Mouse (Mus musculus) lung, postnatal 0 days (tissue): ENCODE data around the gene Zswim1. TPM values are rescaled to one million over a fixed set of nuclear protein-coding genes. Genes with fewer than 3 reads are reported as not detected.

Experiments used
- ATAC-seq: fragments of 200-750 bp; cut with Nextera tagmentation; 2 replicates; pipeline ENCODE4 v1.8.0; 2017; ENCODE audit warnings: moderate library complexity
- DNase-seq: peaks from one replicate; pipeline ENCODE4 v3.0.0-alpha.2; 2016; ENCODE audit warnings: low spot score
- H3K27ac ChIP-seq: fragments of 300-500 bp; sonication (generic); 2 replicates; pipeline ENCODE4 v1.5.1; 2014; ENCODE audit warnings: antibody characterized with exemption, mild to moderate bottlenecking, low read length, mixed read lengths
- H3K27me3 ChIP-seq: fragments of 300-500 bp; sonication (generic); replicated peaks from 2 replicates; pipeline ENCODE4 v1.6.1; 2014; ENCODE audit warnings: low read length, mixed read lengths; ENCODE audit not compliant: insufficient read depth
- H3K36me3 ChIP-seq: fragments of 300-500 bp; sonication (generic); 2 replicates; pipeline ENCODE4 v1.6.1; 2014; ENCODE audit warnings: low read length, mixed read lengths; ENCODE audit not compliant: insufficient read depth
- H3K4me1 ChIP-seq: fragments of 300-500 bp; sonication (generic); 2 replicates; pipeline ENCODE4 v1.6.1; 2014; ENCODE audit warnings: antibody characterized with exemption, low read depth, low read length, mixed read lengths; ENCODE audit not compliant: insufficient read depth
- H3K4me2 ChIP-seq: fragments of 300-500 bp; sonication (generic); replicated peaks from 2 replicates; pipeline ENCODE4 v1.6.1; 2014; ENCODE audit warnings: low read depth, mild to moderate bottlenecking, low read length, moderate library complexity, mixed read lengths
- H3K4me3 ChIP-seq: fragments of 300-500 bp; sonication (generic); 2 replicates; pipeline ENCODE4 v1.5.1; 2014; ENCODE audit warnings: low read depth, low read length
- H3K9ac ChIP-seq: fragments of 300-500 bp; sonication (generic); replicated peaks from 2 replicates; pipeline ENCODE4 v1.6.1; 2014; ENCODE audit warnings: low read depth, mild to moderate bottlenecking
- H3K9me3 ChIP-seq: fragments of 300-500 bp; sonication (generic); 2 replicates; pipeline ENCODE4 v1.6.1; 2016; ENCODE audit warnings: low read length, mixed read lengths
- CTCF ChIP-seq: IDR thresholded peaks from 2 replicates; pipeline ENCODE4 v1.5.1; 2016; ENCODE audit warnings: antibody characterized with exemption, mild to moderate bottlenecking
- EP300 ChIP-seq: IDR thresholded peaks from 2 replicates; pipeline ENCODE4 v1.6.1; 2016; ENCODE audit warnings: antibody characterized with exemption, mild to moderate bottlenecking, control low read depth
- WGBS: fragments of 180-500 bp; shearing (Covaris S2); extraction: QIAGEN DNeasy Blood & Tissue Kit; methylation state at CpG from one replicate; pipeline ENCODE4 v1.1.7; 2014; 5-methylcytosine and 5-hydroxymethylcytosine counted together
- polyA plus RNA-seq: library from polyadenylated mRNA; unstranded; fragments of >200 nt; fragmentation: Nextera tagmentation; extraction: Ambion mirVana; gene quantifications from 2 replicates; pipeline ENCODE4 v1.2.1, GENCODE M21; 2015

Zswim1 gene
- polyA plus RNA-seq, 1 experiment from 2014 or later: 8.1 TPM

DNA sequence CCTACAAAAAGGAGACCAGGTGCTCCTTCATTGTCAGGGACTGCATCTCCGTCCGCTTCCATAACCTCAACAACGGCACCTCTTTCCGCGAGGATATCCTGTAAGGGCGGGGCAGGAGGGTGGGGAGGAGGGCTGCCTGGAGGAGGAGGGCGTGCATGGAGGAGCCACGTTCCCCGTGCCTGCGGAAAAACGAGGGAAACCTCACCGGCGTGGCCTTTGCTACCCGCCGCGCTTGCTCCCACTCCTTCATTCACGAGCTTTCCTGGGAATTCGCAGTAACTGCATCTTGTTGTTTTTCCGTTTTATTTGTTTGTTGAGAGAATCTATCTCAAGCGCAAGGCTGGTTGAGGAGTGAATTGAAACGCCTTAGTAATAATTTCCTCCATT lies 17.2 kb upstream of the Zswim1 start:
- Histone ChIP-seq H3K4me1 (peaks cover 4% of the 10 kb centered on the region; the same call in 1 of the 2 replicates), H3K4me3 (peak overlapping the region; percentile 79), H3K27ac (peak overlapping the region; percentile 78), H3K27me3 (no peaks in the 10 kb centered on the region), H3K4me2 (peak overlapping the region; percentile 58), H3K9ac (peak overlapping the region; percentile 56), H3K36me3 (no peaks in the 10 kb centered on the region), H3K9me3 (no peaks in the 10 kb centered on the region)
- TF ChIP-seq CTCF (no peak), EP300 (no peak)
- DNase-seq (no peak), ATAC-seq (peak; percentile 61)
- 2% methylated on average over 21 of the region's 21 CpGs for WGBS

DNA sequence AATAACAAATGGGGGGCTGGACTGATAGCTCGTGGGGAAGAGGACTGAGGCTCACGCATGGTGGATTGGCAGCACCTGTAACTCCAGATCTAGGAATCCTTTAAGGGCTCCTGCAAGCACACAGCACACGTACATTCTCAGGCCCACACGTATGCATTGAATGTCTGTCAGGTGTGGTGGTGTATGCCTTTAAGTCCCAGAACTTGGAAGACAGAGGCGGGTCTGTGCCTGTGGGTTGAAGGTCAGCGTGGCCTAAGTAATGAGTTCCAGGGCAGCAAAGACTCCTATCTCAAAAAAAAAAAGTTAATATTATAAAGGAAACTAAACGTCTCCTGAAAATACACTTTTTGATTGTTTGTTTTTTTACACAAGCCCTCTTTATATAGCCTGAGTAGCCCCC lies 15.9 kb upstream of the Zswim1 start:
- Histone ChIP-seq H3K9me3 (no peaks in the 10 kb centered on the region), H3K27ac (no peak overlapping the region), H3K27me3 (no peaks in the 10 kb centered on the region), H3K4me1 (peaks cover 4% of the 10 kb centered on the region; the same call in 1 of the 2 replicates), H3K4me3 (no peak overlapping the region), H3K9ac (no peak overlapping the region), H3K36me3 (no peaks in the 10 kb centered on the region), H3K4me2 (no peak overlapping the region)
- DNase-seq (no peak), ATAC-seq (no peak)
- TF ChIP-seq CTCF (no peak), EP300 (no peak)
- WGBS: 68% methylated on average over 7 of the region's 7 CpGs

GRCm38 (mm10) chr2:164813557-164813956 lies 8.9 kb upstream of the Zswim1 start:
- Histone ChIP-seq H3K4me1 (no peaks in the 10 kb centered on the region), H3K4me3 (no peak overlapping the region), H3K27me3 (no peaks in the 10 kb centered on the region), H3K27ac (no peak overlapping the region), H3K9ac (no peak overlapping the region), H3K36me3 (no peaks in the 10 kb centered on the region), H3K4me2 (no peak overlapping the region), H3K9me3 (no peaks in the 10 kb centered on the region)
- no peak for ATAC-seq
- WGBS: 48% methylated on average over 2 of the region's 2 CpGs
- TF ChIP-seq CTCF (no peak), EP300 (no peak)
- no peak for DNase-seq

- no peak overlapping the region for H3K27ac ChIP-seq
- WGBS: 83% methylated on average over 5 of the region's 5 CpGs
- no peak for DNase-seq
Observed at GRCm38 (mm10) chr2:164815348-164815747, 7.1 kb upstream of the Zswim1 start.

GRCm38 (mm10) chr2:164815821-164816220 lies 6.7 kb upstream of the Zswim1 start:
- H3K27me3 ChIP-seq: no peaks in the 10 kb centered on the region
- H3K27ac ChIP-seq: no peak overlapping the region
- no peaks in the 10 kb centered on the region for H3K9me3 ChIP-seq
- ATAC-seq (no peak), DNase-seq (no peak)
- H3K4me3 ChIP-seq: no peak overlapping the region
- TF ChIP-seq CTCF (no peak), EP300 (no peak)
- no peak overlapping the region for H3K9ac ChIP-seq
- H3K36me3 ChIP-seq: no peaks in the 10 kb centered on the region
- WGBS: 90% methylated on average over 8 of the region's 8 CpGs
- H3K4me2 ChIP-seq: no peak overlapping the region
- H3K4me1 ChIP-seq: no peaks in the 10 kb centered on the region

More at GRCm38 (mm10) chr2:164815348-164815747, 7.1 kb upstream of the Zswim1 start:
- no peaks in the 10 kb centered on the region for H3K9me3 ChIP-seq
- H3K27me3 ChIP-seq: no peaks in the 10 kb centered on the region
- TF ChIP-seq EP300: no peak
- no peak overlapping the region for H3K9ac ChIP-seq
- H3K4me1 ChIP-seq: no peaks in the 10 kb centered on the region
- ATAC-seq: no peak
- H3K36me3 ChIP-seq: no peaks in the 10 kb centered on the region
- no peak overlapping the region for H3K4me3 ChIP-seq
- no peak overlapping the region for H3K4me2 ChIP-seq

- Histone ChIP-seq H3K4me2 (no peak overlapping the region), H3K4me3 (no peak overlapping the region), H3K4me1 (no peaks in the 10 kb centered on the region), H3K9me3 (no peaks in the 10 kb centered on the region), H3K36me3 (no peaks in the 10 kb centered on the region), H3K27ac (no peak overlapping the region), H3K9ac (no peak overlapping the region), H3K27me3 (no peaks in the 10 kb centered on the region)
- ATAC-seq (no peak), DNase-seq (no peak)
- no peak for TF ChIP-seq EP300
- TF ChIP-seq CTCF: no peak
- WGBS: 49% methylated on average over 6 of the region's 6 CpGs
Observed at GRCm38 (mm10) chr2:164817206-164817605, 5.3 kb upstream of the Zswim1 start.

DNA sequence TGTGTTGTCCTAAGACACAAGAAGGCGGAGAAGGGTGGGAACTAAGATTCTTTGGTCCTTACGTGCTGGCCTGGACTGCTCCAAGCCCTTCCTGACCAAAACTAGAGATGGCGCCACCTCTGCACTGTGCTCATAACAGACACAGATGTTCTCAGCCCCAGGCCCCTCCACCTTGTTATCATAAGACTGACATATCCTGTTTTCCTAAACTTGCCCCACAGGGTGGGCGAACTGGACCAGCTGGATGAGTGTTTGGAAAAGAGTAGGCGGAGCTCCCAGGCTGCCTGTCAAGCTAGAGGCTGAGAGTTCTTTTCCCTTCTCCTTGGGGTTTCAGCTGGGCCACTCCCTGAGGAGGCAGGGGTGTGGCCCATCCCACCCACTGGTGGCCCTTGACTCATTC lies 4.8 kb upstream of the Zswim1 start:
- no peak overlapping the region for H3K4me2 ChIP-seq
- H3K36me3 ChIP-seq: no peaks in the 10 kb centered on the region
- H3K4me1 ChIP-seq: no peaks in the 10 kb centered on the region
- H3K27ac ChIP-seq: no peak overlapping the region
- DNase-seq (peak; percentile 32), ATAC-seq (peak; percentile 69)
- H3K27me3 ChIP-seq: no peaks in the 10 kb centered on the region
- H3K9ac ChIP-seq: no peak overlapping the region
- WGBS: 31% methylated on average over 5 of the region's 5 CpGs
- H3K9me3 ChIP-seq: no peaks in the 10 kb centered on the region
- no peak for TF ChIP-seq EP300
- no peak for TF ChIP-seq CTCF
- no peak overlapping the region for H3K4me3 ChIP-seq
